Mouse (Mus musculus) midbrain, embryonic 15.5 days (tissue): ENCODE measurements around the gene 2700097O09Rik. TPM values are rescaled to one million over a fixed set of nuclear protein-coding genes. Genes with fewer than 3 reads are reported as not detected.
"Not testable (repeated sequence)": the region's sequence is repeated elsewhere in the genome, so short reads cannot be mapped to it uniquely, and the experiment has no call there.

ENCODE experiments used
- ATAC-seq: fragments of 200-750 bp; cut with Nextera tagmentation; replicated peaks from 2 replicates; pipeline ENCODE4 v1.8.0; 2017; ENCODE audit warnings: moderate TSS enrichment
- H3K27ac ChIP-seq: fragments of 300-500 bp; sonication (generic); 2 replicates; pipeline ENCODE4 v1.5.1; 2015; ENCODE audit warnings: mild to moderate bottlenecking, inconsistent platforms
- H3K27me3 ChIP-seq: fragments of 300-500 bp; sonication (generic); replicated peaks from 2 replicates; pipeline ENCODE4 v1.6.1; 2015; ENCODE audit warnings: inconsistent platforms
- H3K36me3 ChIP-seq: fragments of 300-500 bp; sonication (generic); replicated peaks from 2 replicates; pipeline ENCODE4 v1.6.1; 2015; ENCODE audit warnings: inconsistent platforms
- H3K4me1 ChIP-seq: fragments of 300-500 bp; sonication (generic); 2 replicates; pipeline ENCODE4 v1.6.1; 2015; ENCODE audit warnings: inconsistent platforms
- H3K4me2 ChIP-seq: fragments of 300-500 bp; sonication (generic); 2 replicates; pipeline ENCODE4 v1.6.1; 2015; ENCODE audit warnings: inconsistent platforms, mild to moderate bottlenecking, moderate library complexity
- H3K4me3 ChIP-seq: fragments of 300-500 bp; sonication (generic); 2 replicates; pipeline ENCODE4 v1.5.1; 2015; ENCODE audit warnings: mild to moderate bottlenecking, inconsistent platforms
- H3K9ac ChIP-seq: fragments of 300-500 bp; sonication (generic); 2 replicates; pipeline ENCODE4 v1.6.1; 2015; ENCODE audit warnings: mild to moderate bottlenecking, inconsistent platforms
- H3K9me3 ChIP-seq: fragments of 300-500 bp; sonication (generic); 2 replicates; pipeline ENCODE4 v1.6.1; 2016; ENCODE audit warnings: inconsistent platforms
- WGBS: fragments of 180-500 bp; shearing (Covaris S2); methylation state at CpG from one replicate; pipeline ENCODE4 v1.1.7; 2015; ENCODE audit warnings: mixed read lengths; 5-methylcytosine and 5-hydroxymethylcytosine counted together
- polyA plus RNA-seq: library from polyadenylated mRNA; unstranded; fragments of >200 nt; fragmentation: Nextera tagmentation; extraction: Ambion mirVana; gene quantifications from 2 replicates; pipeline ENCODE4 v1.2.1, GENCODE M21; 2015

2700097O09Rik gene
- polyA plus RNA-seq, 1 experiment from 2014 or later: 38.4 TPM

DNA sequence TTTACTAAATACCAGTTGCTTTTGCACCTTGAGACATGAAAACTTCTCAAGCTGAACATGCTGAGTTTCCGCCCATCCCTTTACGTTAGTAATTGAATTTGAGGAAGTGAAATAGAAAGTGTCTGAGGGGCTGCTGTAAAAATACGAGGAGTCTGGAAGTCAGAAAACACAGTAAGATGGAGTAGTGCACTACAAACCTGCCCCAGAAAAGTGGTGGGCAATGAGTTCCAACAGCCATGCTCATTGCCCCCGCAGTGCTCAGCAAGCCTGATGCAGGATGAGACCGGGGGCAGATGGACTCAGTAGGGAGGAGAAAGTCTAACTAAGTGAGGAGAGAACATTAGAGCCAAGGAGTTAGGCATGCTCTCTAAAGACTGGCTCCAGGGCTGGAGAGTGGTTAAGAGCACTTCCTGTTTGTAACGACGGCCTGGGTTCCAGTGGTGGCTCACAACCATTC is 60.5 kb downstream of the 2700097O09Rik start:
- WGBS: 91% methylated on average over 7 of the region's 7 CpGs
- ATAC-seq: no peak

GRCm38 (mm10) chr12:55017119-55017721 is 62.7 kb downstream of the 2700097O09Rik start:
- no peak overlapping the region for H3K4me3 ChIP-seq
- no peak for ATAC-seq
- no peaks in the 10 kb centered on the region for H3K9me3 ChIP-seq
- H3K27ac ChIP-seq: no peak overlapping the region
- H3K4me1 ChIP-seq: no peaks in the 10 kb centered on the region
- no peaks in the 10 kb centered on the region for H3K27me3 ChIP-seq
- no peak overlapping the region for H3K9ac ChIP-seq
- H3K36me3 ChIP-seq: no peaks in the 10 kb centered on the region
- H3K4me2 ChIP-seq: no peak overlapping the region
- 59% methylated on average over 9 of the region's 9 CpGs for WGBS

More for the DNA sequence above, 60.5 kb downstream of the 2700097O09Rik start:
- Histone ChIP-seq H3K27ac (no peak overlapping the region), H3K4me1 (no peaks in the 10 kb centered on the region), H3K9me3 (no peaks in the 10 kb centered on the region), H3K4me3 (no peak overlapping the region), H3K4me2 (no peak overlapping the region), H3K27me3 (no peaks in the 10 kb centered on the region), H3K9ac (no peak overlapping the region), H3K36me3 (no peaks in the 10 kb centered on the region)

DNA sequence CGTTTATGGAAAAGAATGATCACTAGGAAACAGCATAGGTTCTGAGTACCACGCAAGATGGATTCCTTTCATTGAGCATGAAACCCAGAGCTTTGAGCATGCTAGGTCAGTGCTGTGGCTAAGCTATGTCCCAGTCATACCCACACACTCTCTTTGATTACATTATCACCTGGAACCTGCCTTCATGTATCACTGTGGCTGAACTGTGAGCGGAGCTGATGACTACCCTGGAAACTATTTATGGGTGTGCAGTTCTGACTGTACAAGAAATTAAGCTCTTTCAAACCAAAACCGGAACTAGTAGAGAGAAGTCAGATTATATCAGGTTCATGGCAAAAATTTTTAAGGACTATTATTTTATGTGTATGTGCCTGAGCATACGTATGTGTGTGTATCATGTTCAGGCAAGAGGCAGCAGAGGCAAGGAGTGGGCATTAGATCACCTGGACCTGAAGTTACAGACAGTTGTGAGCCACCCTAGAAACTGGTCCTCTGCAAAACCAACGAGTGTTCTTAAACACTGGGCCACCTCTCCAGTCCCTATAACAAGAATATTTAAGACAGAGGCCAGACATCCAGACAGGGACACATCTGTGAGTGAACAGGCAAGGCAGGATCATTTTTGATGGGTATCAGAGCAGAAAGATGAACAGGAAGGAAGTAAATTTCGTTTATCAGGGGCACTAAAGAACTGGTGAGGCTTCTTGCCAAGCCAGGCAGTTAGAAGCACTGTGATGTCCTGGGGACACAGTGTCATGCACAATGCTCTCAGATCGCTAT is 63.4 kb downstream of the 2700097O09Rik start:
- Histone ChIP-seq H3K27ac (no peak overlapping the region), H3K4me1 (no peaks in the 10 kb centered on the region), H3K4me2 (no peak overlapping the region), H3K9me3 (no peaks in the 10 kb centered on the region), H3K36me3 (no peaks in the 10 kb centered on the region), H3K4me3 (no peak overlapping the region), H3K27me3 (no peaks in the 10 kb centered on the region), H3K9ac (no peak overlapping the region)
- WGBS: 79% methylated on average over 8 of the region's 8 CpGs
- no peak for ATAC-seq

DNA sequence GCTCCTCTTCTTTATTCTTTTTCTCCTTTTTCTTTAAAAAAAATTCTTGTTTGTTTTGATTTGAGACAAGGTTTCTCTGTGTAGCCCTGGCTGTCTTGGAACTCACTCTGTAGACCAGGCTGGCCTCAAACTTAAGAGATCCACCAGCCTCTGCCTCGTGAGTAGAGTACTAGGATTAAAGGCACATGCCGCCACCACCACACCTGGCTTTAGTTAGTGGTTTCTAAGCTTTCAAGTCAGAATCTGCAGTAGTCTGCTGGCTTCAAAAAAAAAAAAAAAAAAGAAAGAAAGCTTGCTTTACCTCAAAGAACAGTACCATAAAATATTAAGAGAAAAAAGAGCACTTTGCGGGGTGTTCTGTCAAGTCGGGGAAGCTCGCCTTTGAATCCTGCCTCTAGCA is 64.5 kb downstream of the 2700097O09Rik start:
- WGBS: 82% methylated on average over 5 of the region's 5 CpGs
- H3K9me3 ChIP-seq: no peaks in the 10 kb centered on the region
- H3K4me3 ChIP-seq: no peak overlapping the region
- no peak for ATAC-seq
- H3K36me3 ChIP-seq: no peaks in the 10 kb centered on the region
- H3K27ac ChIP-seq: no peak overlapping the region
- no peaks in the 10 kb centered on the region for H3K27me3 ChIP-seq
- H3K4me2 ChIP-seq: no peak overlapping the region
- H3K9ac ChIP-seq: no peak overlapping the region
- no peaks in the 10 kb centered on the region for H3K4me1 ChIP-seq

- no peaks in the 10 kb centered on the region for H3K27me3 ChIP-seq
- WGBS: 87% methylated on average over 6 of the region's 6 CpGs
- H3K9ac ChIP-seq: no peak within 1 kb of the TSS
- no peak for ATAC-seq
- no peaks in the 10 kb centered on the region for H3K9me3 ChIP-seq
- H3K27ac ChIP-seq: no peak within 1 kb of the TSS
- H3K36me3 ChIP-seq: no peaks in the 10 kb centered on the region
- H3K4me1 ChIP-seq: no peaks in the 10 kb centered on the region
- H3K4me2 ChIP-seq: no peak within 1 kb of the TSS
- H3K4me3 ChIP-seq: no peak within 1 kb of the TSS
Observed at GRCm38 (mm10) chr12:55013626-55014398, 66.1 kb downstream of the 2700097O09Rik start, which contains the start of gene Baz1a. Gene Baz1a, minus strand, starts transcription at chr12:55014348.

- Histone ChIP-seq H3K36me3 (no peaks in the 10 kb centered on the region), H3K27me3 (no peaks in the 10 kb centered on the region), H3K4me2 (no peak overlapping the region), H3K9ac (no peak overlapping the region), H3K9me3 (no peaks in the 10 kb centered on the region), H3K27ac (no peak overlapping the region), H3K4me3 (no peak overlapping the region), H3K4me1 (no peaks in the 10 kb centered on the region)
- no peak for ATAC-seq
- WGBS: 86% methylated on average over 1 of the region's 1 CpGs
Observed at GRCm38 (mm10) chr12:55013031-55013430, 66.9 kb downstream of the 2700097O09Rik start.

DNA sequence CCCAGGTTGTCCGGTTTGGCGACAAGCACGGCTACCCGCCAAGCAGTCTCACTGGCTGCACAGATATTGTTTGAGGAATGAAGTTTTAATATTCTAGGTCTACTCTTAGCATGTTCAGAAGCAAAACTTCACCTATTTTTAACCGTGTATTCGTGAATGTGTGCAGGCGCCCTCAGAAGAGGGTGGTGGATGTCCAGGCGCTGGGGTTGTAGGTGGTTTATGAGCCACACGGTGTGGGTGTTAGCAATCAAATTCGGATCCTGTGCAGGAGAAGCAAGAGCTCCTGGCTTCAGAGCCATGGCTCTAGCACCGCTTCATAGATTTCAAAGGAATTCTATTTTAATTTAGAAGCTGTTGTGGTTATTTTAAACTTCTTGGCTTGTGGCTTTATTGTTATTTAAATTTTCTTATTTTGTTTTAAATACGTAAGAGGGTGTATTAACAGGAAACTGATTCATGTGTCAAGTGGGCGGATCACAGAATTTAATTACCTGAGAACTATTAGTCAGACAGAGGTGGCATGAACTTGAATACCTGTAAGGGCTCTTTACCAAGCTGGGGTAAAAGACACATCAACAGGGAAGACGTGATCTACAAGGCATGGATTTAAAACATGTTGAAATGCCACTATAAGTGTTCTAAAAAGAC is 72.4 kb downstream of the 2700097O09Rik start:
- H3K4me2 ChIP-seq: no peak overlapping the region
- no peak overlapping the region for H3K9ac ChIP-seq
- H3K27me3 ChIP-seq: no peaks in the 10 kb centered on the region
- 90% methylated on average over 14 of the region's 14 CpGs for WGBS
- H3K4me1 ChIP-seq: no peaks in the 10 kb centered on the region
- H3K27ac ChIP-seq: no peak overlapping the region
- no peak for ATAC-seq
- no peaks in the 10 kb centered on the region for H3K9me3 ChIP-seq
- no peak overlapping the region for H3K4me3 ChIP-seq
- H3K36me3 ChIP-seq: no peaks in the 10 kb centered on the region

- 92% methylated on average over 7 of the region's 7 CpGs for WGBS
Observed at GRCm38 (mm10) chr12:55006071-55006470, 73.8 kb downstream of the 2700097O09Rik start.

DNA sequence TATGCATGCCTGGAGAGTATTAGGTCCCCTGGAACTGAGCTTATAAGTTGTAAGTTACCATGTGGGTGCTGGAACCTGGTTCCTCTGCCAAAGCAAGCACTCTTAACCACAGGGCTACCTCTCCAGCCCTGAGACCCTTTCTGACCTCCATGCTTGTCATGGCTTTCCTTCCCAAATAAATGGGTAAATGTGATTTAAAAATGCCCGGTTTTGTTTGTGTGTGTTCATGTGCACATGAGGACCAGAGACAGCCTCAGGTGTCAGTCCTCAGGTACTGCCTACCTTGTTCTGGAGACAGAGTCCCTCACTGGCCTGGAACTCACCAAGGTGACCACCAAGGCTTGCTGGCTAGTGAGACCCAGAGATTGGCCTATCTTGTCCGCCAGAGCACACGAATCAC is 75.5 kb downstream of the 2700097O09Rik start:
- 96% methylated on average over 3 of the region's 3 CpGs for WGBS
- ATAC-seq: no peak
- H3K9ac ChIP-seq: no peak overlapping the region
- no peaks in the 10 kb centered on the region for H3K27me3 ChIP-seq
- no peaks in the 10 kb centered on the region for H3K4me1 ChIP-seq
- no peak overlapping the region for H3K27ac ChIP-seq
- no peaks in the 10 kb centered on the region for H3K36me3 ChIP-seq
- H3K9me3 ChIP-seq: no peaks in the 10 kb centered on the region
- H3K4me2 ChIP-seq: no peak overlapping the region
- H3K4me3 ChIP-seq: no peak overlapping the region

More at GRCm38 (mm10) chr12:55006071-55006470, 73.8 kb downstream of the 2700097O09Rik start:
- no peak overlapping the region for H3K4me3 ChIP-seq
- no peaks in the 10 kb centered on the region for H3K36me3 ChIP-seq
- no peaks in the 10 kb centered on the region for H3K27me3 ChIP-seq
- ATAC-seq: no peak
- no peak overlapping the region for H3K9ac ChIP-seq
- H3K4me2 ChIP-seq: no peak overlapping the region
- H3K9me3 ChIP-seq: no peaks in the 10 kb centered on the region
- no peak overlapping the region for H3K27ac ChIP-seq
- no peaks in the 10 kb centered on the region for H3K4me1 ChIP-seq

GRCm38 (mm10) chr12:55003843-55004242 is 76.1 kb downstream of the 2700097O09Rik start:
- no peak for ATAC-seq
- Histone ChIP-seq H3K9me3 (no peaks in the 10 kb centered on the region), H3K27ac (no peak overlapping the region), H3K4me2 (no peak overlapping the region), H3K4me1 (no peaks in the 10 kb centered on the region), H3K27me3 (no peaks in the 10 kb centered on the region), H3K4me3 (no peak overlapping the region), H3K9ac (no peak overlapping the region), H3K36me3 (no peaks in the 10 kb centered on the region)
- whole genome bisulfite sequencing: 90% methylated on average over 5 of the region's 5 CpGs

DNA sequence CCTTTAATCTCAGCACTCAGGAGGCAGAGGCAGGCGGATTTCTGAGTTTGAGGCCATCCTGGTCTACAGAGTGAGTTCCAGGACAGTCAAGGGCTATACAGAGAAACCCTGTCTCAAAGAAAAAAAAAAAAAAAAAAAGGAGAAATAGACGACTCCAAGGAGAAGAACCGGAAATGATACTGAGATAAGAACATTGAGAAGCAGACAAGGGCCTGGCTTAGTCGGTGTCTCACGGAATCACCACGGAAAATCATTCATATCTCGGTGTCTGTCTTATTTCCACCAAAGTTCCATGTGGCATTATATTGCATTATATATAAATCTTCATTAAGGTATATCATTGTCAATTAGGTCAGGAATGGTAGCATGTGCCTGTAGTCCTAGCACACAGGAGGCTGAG is 77.4 kb downstream of the 2700097O09Rik start:
- not testable (repeated sequence) for H3K4me1 ChIP-seq, H3K9me3 ChIP-seq, H3K36me3 ChIP-seq, ATAC-seq, H3K27ac ChIP-seq, H3K9ac ChIP-seq, H3K27me3 ChIP-seq, H3K4me2 ChIP-seq, H3K4me3 ChIP-seq
- 96% methylated on average over 7 of the region's 7 CpGs for whole genome bisulfite sequencing
